Mouse (Mus musculus): ENCODE measurements around the gene Gm10563. TPM values are rescaled to one million over a fixed set of nuclear protein-coding genes. Genes with fewer than 3 reads are reported as not detected.
A peak's percentile ranks its signal among the peaks of the same experiment; 100 is the strongest.
"Not testable (repeated sequence)": the region's sequence is repeated elsewhere in the genome, so short reads cannot be mapped to it uniquely, and the experiment has no call there.

Gene Gm10563
- polyA plus RNA-seq, 1 experiment from 2014 or later = not detected

DNA sequence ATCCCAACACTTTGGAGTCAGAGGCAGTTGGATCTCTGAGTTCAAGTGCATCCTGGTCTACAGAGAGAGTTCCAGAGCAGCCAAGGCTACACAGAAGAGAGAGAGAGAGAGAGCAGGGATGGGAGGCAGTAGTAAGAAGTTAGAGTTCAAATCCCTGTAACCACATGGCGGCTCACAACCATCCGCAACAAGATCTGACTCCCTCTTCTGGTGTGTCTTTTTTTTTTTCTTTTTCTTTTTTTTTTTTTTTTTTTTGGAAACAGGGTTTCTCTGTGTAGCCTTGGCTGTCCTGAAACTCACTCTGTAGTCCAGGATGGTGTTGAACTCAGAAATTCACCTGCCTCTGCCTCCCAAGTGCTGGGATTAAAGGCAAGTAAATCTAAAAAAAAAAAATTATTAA is 26.9 kb upstream of the Gm10563 start:
- H3K27me3 ChIP-seq (ENCODE audit: control insufficient read depth, insufficient read depth, low read length) = no peaks in the 10 kb centered on the region
- ATAC-seq (ENCODE audit: low read depth) = no peak
- H3K4me2 ChIP-seq (ENCODE audit: low read depth, low read length) = no peak overlapping the region
- 0 out of 2 replicates have a peak, but pooled peaks cover 4% of the 10 kb centered on the region for H3K4me1 ChIP-seq (ENCODE audit: control insufficient read depth, insufficient read depth, low read length)
- no peak overlapping the region for H3K9ac ChIP-seq (replicated peaks; ENCODE audit: low read depth, low read length)
- H3K9me3 ChIP-seq (ENCODE audit: control insufficient read depth, low read length) = no peaks in the 10 kb centered on the region
- no peaks in the 10 kb centered on the region for H3K36me3 ChIP-seq (ENCODE audit: control insufficient read depth, insufficient read depth, low read length)
- WGBS = 65% methylated on average over 2 of the region's 2 CpGs
- no peak overlapping the region for H3K27ac ChIP-seq (ENCODE audit: low read depth, low read length)
- H3K4me3 ChIP-seq (ENCODE audit: low read depth, low read length) = no peak overlapping the region

- not testable (repeated sequence) for H3K4me1 ChIP-seq (ENCODE audit: control insufficient read depth, insufficient read depth, low read length); ATAC-seq (ENCODE audit: low read depth); H3K4me2 ChIP-seq (ENCODE audit: low read depth, low read length); H3K9ac ChIP-seq (replicated peaks; ENCODE audit: low read depth, low read length); H3K9me3 ChIP-seq (ENCODE audit: control insufficient read depth, low read length); H3K36me3 ChIP-seq (ENCODE audit: control insufficient read depth, insufficient read depth, low read length); H3K27ac ChIP-seq (ENCODE audit: low read depth, low read length); H3K27me3 ChIP-seq (ENCODE audit: control insufficient read depth, insufficient read depth, low read length); H3K4me3 ChIP-seq (ENCODE audit: low read depth, low read length)
- WGBS = 64% methylated on average over 4 of the region's 4 CpGs
Observed at GRCm38 (mm10) chr4:155670236-155670635, 25.0 kb upstream of the Gm10563 start.

DNA sequence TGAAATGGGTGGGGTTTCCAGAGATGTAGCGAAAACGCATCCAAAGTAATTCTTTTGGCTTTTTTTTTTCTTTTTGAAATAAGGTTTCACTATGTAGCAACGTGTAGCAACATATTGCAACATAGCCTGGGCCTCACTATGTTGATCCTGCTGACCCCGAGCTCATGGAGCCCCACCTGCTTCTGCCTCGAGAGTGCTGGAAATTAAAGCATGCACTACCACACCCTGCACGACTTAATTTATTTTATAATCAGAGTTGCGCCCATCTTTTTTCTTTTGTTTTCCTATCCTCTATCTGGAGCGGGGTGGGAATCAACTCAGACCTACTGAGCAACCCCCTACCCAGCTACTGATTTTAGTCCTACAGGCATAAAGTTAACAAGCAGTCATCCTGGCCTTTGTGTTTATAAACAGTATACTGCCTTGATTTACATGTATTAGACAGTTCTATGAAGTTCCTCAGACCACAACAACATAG is 24.4 kb upstream of the Gm10563 start:
- ATAC-seq (ENCODE audit: low read depth) = peak; percentile 20
- 0 out of 2 replicates have a peak, but pooled peaks cover 4% of the 10 kb centered on the region for H3K4me1 ChIP-seq (ENCODE audit: control insufficient read depth, insufficient read depth, low read length)
- H3K27ac ChIP-seq (ENCODE audit: low read depth, low read length) = no peak overlapping the region
- under 1% methylated on average over 8 of the region's 8 CpGs for WGBS
- no peak overlapping the region for H3K9ac ChIP-seq (replicated peaks; ENCODE audit: low read depth, low read length)
- no peaks in the 10 kb centered on the region for H3K27me3 ChIP-seq (ENCODE audit: control insufficient read depth, insufficient read depth, low read length)
- peak overlapping the region; percentile 93 for H3K4me2 ChIP-seq (ENCODE audit: low read depth, low read length)
- peak overlapping the region; percentile 88 for H3K4me3 ChIP-seq (ENCODE audit: low read depth, low read length)
- no peaks in the 10 kb centered on the region for H3K36me3 ChIP-seq (ENCODE audit: control insufficient read depth, insufficient read depth, low read length)
- no peaks in the 10 kb centered on the region for H3K9me3 ChIP-seq (ENCODE audit: control insufficient read depth, low read length)

DNA sequence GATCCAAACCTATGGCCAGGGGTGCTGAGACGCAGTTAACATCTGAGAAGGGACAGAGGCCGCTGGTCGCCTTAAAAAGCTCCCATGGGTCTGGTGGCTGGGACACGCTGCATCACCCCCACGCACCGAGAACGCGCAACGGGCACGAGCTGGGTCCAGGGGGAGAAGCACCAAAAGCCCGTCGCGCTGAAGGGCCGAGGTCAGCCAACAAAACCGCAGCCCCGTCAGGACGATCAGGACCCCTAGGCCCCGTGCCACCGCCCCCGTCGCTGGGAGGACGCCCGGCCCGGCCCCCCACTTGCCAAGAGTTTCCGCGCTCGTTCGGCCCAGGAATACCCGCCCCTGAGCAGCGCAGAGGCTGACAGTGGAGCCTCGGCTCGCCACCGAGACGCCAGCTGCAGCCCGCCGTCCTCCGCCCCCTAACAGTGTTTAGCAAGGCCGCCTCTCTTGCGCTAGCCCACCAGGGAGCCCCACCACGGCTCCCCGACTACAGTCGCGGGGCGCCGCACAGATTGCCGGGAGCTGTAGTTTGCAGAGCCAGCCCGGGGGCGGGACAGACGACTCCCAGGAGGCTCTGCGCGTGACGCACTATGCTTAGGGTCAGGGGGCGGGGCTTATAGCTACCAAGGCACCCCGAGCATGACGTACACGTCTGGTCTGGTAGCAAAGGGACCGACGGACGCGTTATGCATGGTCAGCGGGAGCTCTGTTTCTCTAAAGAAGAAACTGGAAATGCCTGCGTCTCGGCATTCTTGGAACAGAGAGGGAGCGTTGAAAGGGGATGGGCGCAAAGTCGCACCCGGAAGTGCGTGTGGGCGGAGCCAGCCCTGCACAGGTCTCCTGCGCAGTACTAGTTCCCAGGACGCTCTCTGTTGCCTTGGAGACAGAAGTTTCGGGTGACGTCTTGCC is 23.7 kb upstream of the Gm10563 start, which contains the start of gene Mib2:
Gene Mib2 (minus strand): TSS at position 510 of the 909 bp plus-strand sequence.
- H3K36me3 ChIP-seq (ENCODE audit: control insufficient read depth, insufficient read depth, low read length) = no peaks in the 10 kb centered on the region
- H3K4me3 ChIP-seq (ENCODE audit: low read depth, low read length) = peak within 1 kb of the TSS; percentile 88
- no peaks in the 10 kb centered on the region for H3K9me3 ChIP-seq (ENCODE audit: control insufficient read depth, low read length)
- peak within 1 kb of the TSS; percentile 82 for H3K9ac ChIP-seq (replicated peaks; ENCODE audit: low read depth, low read length)
- peak within 1 kb of the TSS; percentile 93 for H3K4me2 ChIP-seq (ENCODE audit: low read depth, low read length)
- ATAC-seq (ENCODE audit: low read depth) = peak; percentile 99
- under 1% methylated on average over 73 of the region's 73 CpGs for WGBS
- 0 out of 2 replicates have a peak, but pooled peaks cover 4% of the 10 kb centered on the region for H3K4me1 ChIP-seq (ENCODE audit: control insufficient read depth, insufficient read depth, low read length)
- peak within 1 kb of the TSS; percentile 80 for H3K27ac ChIP-seq (ENCODE audit: low read depth, low read length)
- H3K27me3 ChIP-seq (ENCODE audit: control insufficient read depth, insufficient read depth, low read length) = no peaks in the 10 kb centered on the region

DNA sequence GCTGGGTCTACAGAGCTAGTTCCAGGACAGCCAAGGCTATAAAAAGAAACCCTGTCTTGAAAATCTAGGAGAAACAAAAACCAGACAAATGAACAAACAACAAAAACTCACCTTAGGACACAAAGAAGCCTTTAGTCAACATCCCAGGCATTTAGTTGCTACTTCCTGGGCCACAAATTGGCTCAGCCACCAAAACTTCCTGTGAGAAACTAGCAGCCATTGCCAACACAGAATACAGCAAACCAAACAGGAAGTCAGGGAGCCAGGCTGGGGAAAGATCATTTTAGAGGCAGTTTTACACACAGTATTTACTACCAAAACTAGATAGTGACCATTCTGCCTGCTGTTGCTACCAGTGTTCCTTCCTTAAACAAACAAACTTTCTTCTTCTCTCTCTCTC is 21.7 kb upstream of the Gm10563 start:
- Histone ChIP-seq H3K9me3 (ENCODE audit: control insufficient read depth, low read length) (no peaks in the 10 kb centered on the region), H3K36me3 (ENCODE audit: control insufficient read depth, insufficient read depth, low read length) (no peaks in the 10 kb centered on the region)
- no peak for ATAC-seq (ENCODE audit: low read depth)

GRCm38 (mm10) chr4:155660641-155661040 is 15.4 kb upstream of the Gm10563 start:
- Histone ChIP-seq H3K27ac (ENCODE audit: low read depth, low read length) (no peak overlapping the region), H3K9me3 (ENCODE audit: control insufficient read depth, low read length) (no peaks in the 10 kb centered on the region), H3K36me3 (ENCODE audit: control insufficient read depth, insufficient read depth, low read length) (peaks cover 7% of the 10 kb centered on the region), H3K4me1 (ENCODE audit: control insufficient read depth, insufficient read depth, low read length) (no peaks in the 10 kb centered on the region), H3K9ac (replicated peaks; ENCODE audit: low read depth, low read length) (no peak overlapping the region), H3K4me3 (ENCODE audit: low read depth, low read length) (no peak overlapping the region), H3K4me2 (ENCODE audit: low read depth, low read length) (no peak overlapping the region), H3K27me3 (ENCODE audit: control insufficient read depth, insufficient read depth, low read length) (peaks cover 9% of the 10 kb centered on the region)
- 79% methylated on average over 12 of the region's 12 CpGs for WGBS
- no peak for ATAC-seq (ENCODE audit: low read depth)

More for the DNA sequence above, 21.7 kb upstream of the Gm10563 start:
- Histone ChIP-seq H3K27me3 (ENCODE audit: control insufficient read depth, insufficient read depth, low read length) (no peaks in the 10 kb centered on the region), H3K9ac (replicated peaks; ENCODE audit: low read depth, low read length) (no peak overlapping the region), H3K4me1 (ENCODE audit: control insufficient read depth, insufficient read depth, low read length) (0 out of 2 replicates have a peak, but pooled peaks cover 4% of the 10 kb centered on the region), H3K27ac (ENCODE audit: low read depth, low read length) (no peak overlapping the region), H3K4me2 (ENCODE audit: low read depth, low read length) (no peak overlapping the region), H3K4me3 (ENCODE audit: low read depth, low read length) (no peak overlapping the region)

DNA sequence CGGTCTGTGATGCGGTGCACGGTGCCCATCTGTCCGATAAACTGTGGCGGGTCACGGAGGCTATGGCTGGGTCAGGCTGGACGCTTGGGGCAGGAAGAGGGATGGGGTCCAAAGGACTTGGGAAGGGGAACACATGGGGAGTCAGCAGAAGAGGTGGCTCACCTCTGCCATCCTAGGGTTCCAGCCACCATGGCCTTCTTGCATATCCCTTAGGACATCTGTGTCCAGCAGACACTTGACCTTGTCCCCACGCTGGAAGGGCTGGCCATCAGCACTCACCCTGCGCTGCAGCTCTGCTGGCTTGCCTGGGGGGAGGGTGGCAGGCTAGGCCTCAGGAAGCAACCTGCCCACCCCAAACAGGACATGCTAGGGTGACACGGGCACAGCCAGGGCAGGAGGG is 13.8 kb upstream of the Gm10563 start:
- Histone ChIP-seq H3K4me1 (ENCODE audit: control insufficient read depth, insufficient read depth, low read length) (peaks cover 9% of the 10 kb centered on the region), H3K4me2 (ENCODE audit: low read depth, low read length) (no peak overlapping the region), H3K27ac (ENCODE audit: low read depth, low read length) (no peak overlapping the region), H3K27me3 (ENCODE audit: control insufficient read depth, insufficient read depth, low read length) (peaks cover 26% of the 10 kb centered on the region), H3K9ac (replicated peaks; ENCODE audit: low read depth, low read length) (no peak overlapping the region), H3K36me3 (ENCODE audit: control insufficient read depth, insufficient read depth, low read length) (peaks cover 7% of the 10 kb centered on the region), H3K4me3 (ENCODE audit: low read depth, low read length) (no peak overlapping the region), H3K9me3 (ENCODE audit: control insufficient read depth, low read length) (no peaks in the 10 kb centered on the region)
- no peak for ATAC-seq (ENCODE audit: low read depth)
- 93% methylated on average over 10 of the region's 10 CpGs for WGBS

- Histone ChIP-seq H3K9ac (replicated peaks; ENCODE audit: low read depth, low read length) (no peak overlapping the region), H3K27me3 (ENCODE audit: control insufficient read depth, insufficient read depth, low read length) (peaks cover 49% of the 10 kb centered on the region), H3K36me3 (ENCODE audit: control insufficient read depth, insufficient read depth, low read length) (peaks cover 11% of the 10 kb centered on the region), H3K9me3 (ENCODE audit: control insufficient read depth, low read length) (no peaks in the 10 kb centered on the region), H3K4me3 (ENCODE audit: low read depth, low read length) (no peak overlapping the region), H3K4me2 (ENCODE audit: low read depth, low read length) (no peak overlapping the region), H3K27ac (ENCODE audit: low read depth, low read length) (no peak overlapping the region), H3K4me1 (ENCODE audit: control insufficient read depth, insufficient read depth, low read length) (peaks cover 22% of the 10 kb centered on the region)
- ATAC-seq (ENCODE audit: low read depth) = no peak
- WGBS = 92% methylated on average over 13 of the region's 13 CpGs
Observed at GRCm38 (mm10) chr4:155656214-155656751, 11.1 kb upstream of the Gm10563 start.
